Mouse (Mus musculus) lung, postnatal 0 days (tissue): ENCODE data around the gene Cox20. TPM values are rescaled to one million over a fixed set of nuclear protein-coding genes. Genes with fewer than 3 reads are reported as not detected.
"Not testable (repeated sequence)": the region's sequence is repeated elsewhere in the genome, so short reads cannot be mapped to it uniquely, and the experiment has no call there.

Experiments used
- ATAC-seq: fragments of 200-750 bp; cut with Nextera tagmentation; 2 replicates; pipeline ENCODE4 v1.8.0; 2017; ENCODE audit warnings: moderate library complexity
- DNase-seq: peaks from one replicate; pipeline ENCODE4 v3.0.0-alpha.2; 2016; ENCODE audit warnings: low spot score
- H3K27ac ChIP-seq: fragments of 300-500 bp; sonication (generic); 2 replicates; pipeline ENCODE4 v1.5.1; 2014; ENCODE audit warnings: antibody characterized with exemption, mild to moderate bottlenecking, low read length, mixed read lengths
- H3K27me3 ChIP-seq: fragments of 300-500 bp; sonication (generic); replicated peaks from 2 replicates; pipeline ENCODE4 v1.6.1; 2014; ENCODE audit warnings: low read length, mixed read lengths; ENCODE audit not compliant: insufficient read depth
- H3K36me3 ChIP-seq: fragments of 300-500 bp; sonication (generic); 2 replicates; pipeline ENCODE4 v1.6.1; 2014; ENCODE audit warnings: low read length, mixed read lengths; ENCODE audit not compliant: insufficient read depth
- H3K4me1 ChIP-seq: fragments of 300-500 bp; sonication (generic); 2 replicates; pipeline ENCODE4 v1.6.1; 2014; ENCODE audit warnings: antibody characterized with exemption, low read depth, low read length, mixed read lengths; ENCODE audit not compliant: insufficient read depth
- H3K4me2 ChIP-seq: fragments of 300-500 bp; sonication (generic); replicated peaks from 2 replicates; pipeline ENCODE4 v1.6.1; 2014; ENCODE audit warnings: low read depth, mild to moderate bottlenecking, low read length, moderate library complexity, mixed read lengths
- H3K4me3 ChIP-seq: fragments of 300-500 bp; sonication (generic); 2 replicates; pipeline ENCODE4 v1.5.1; 2014; ENCODE audit warnings: low read depth, low read length
- H3K9ac ChIP-seq: fragments of 300-500 bp; sonication (generic); replicated peaks from 2 replicates; pipeline ENCODE4 v1.6.1; 2014; ENCODE audit warnings: low read depth, mild to moderate bottlenecking
- H3K9me3 ChIP-seq: fragments of 300-500 bp; sonication (generic); 2 replicates; pipeline ENCODE4 v1.6.1; 2016; ENCODE audit warnings: low read length, mixed read lengths
- CTCF ChIP-seq: IDR thresholded peaks from 2 replicates; pipeline ENCODE4 v1.5.1; 2016; ENCODE audit warnings: antibody characterized with exemption, mild to moderate bottlenecking
- EP300 ChIP-seq: IDR thresholded peaks from 2 replicates; pipeline ENCODE4 v1.6.1; 2016; ENCODE audit warnings: antibody characterized with exemption, mild to moderate bottlenecking, control low read depth
- WGBS: fragments of 180-500 bp; shearing (Covaris S2); extraction: QIAGEN DNeasy Blood & Tissue Kit; methylation state at CpG from one replicate; pipeline ENCODE4 v1.1.7; 2014; 5-methylcytosine and 5-hydroxymethylcytosine counted together
- polyA plus RNA-seq: library from polyadenylated mRNA; unstranded; fragments of >200 nt; fragmentation: Nextera tagmentation; extraction: Ambion mirVana; gene quantifications from 2 replicates; pipeline ENCODE4 v1.2.1, GENCODE M21; 2015

Gene Cox20
- polyA plus RNA-seq = 87.1 and 94.8 TPM in 2 replicates

DNA sequence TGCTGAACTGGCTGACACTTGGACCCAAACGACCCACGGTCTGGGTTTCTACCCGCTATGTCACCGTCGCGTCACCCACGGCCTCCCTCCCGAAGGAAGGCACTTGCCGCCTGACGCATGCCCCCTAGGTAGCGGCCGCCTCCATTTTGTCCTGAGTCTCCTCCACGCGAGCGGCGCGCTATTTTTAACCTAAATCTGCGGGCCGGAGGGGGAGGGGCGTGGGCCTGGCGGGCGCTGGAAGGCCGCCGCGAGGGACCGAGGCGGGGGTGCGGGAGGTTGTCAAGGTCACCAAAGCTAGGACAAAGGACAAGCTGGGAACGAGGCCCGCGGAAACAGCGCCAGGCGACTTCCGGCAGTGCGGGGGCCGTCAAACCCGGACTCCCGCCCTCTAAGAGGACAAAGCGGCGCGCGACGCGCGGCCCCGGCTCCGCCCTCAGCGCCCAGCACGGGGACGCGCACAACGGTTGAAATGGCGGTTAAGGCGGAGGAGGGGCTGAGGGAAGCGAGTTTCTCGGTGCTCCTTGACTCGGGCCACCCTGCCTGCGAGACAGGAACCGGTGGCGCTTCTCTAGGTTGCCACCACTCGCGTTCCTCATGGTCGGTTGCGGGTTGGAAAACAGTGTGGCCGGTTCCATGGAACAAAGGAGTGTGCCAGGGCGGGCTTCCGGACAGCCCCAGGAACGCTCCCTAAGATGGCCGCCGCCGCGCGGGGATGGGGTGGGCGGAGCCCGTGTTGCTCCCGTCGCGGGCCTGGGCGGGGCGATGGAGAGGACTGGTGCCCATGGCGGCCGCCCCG is at the start of gene Cox20:
Gene Cox20 (plus strand): TSS at position 742 of the 796 bp plus-strand sequence.
- TF ChIP-seq EP300 (no peak), CTCF (peak; percentile 21)
- peak within 1 kb of the TSS; percentile 50 for H3K4me3 ChIP-seq
- peaks cover 9% of the 10 kb centered on the region; the same call in 1 of the 2 replicates for H3K4me1 ChIP-seq
- peak; percentile 94 for ATAC-seq
- H3K9me3 ChIP-seq = no peaks in the 10 kb centered on the region
- peak within 1 kb of the TSS; percentile 69 for H3K4me2 ChIP-seq
- 0 out of 2 replicates have a peak, but pooled peaks cover 6% of the 10 kb centered on the region for H3K36me3 ChIP-seq
- H3K9ac ChIP-seq = peak within 1 kb of the TSS; percentile 94
- 2% methylated on average over 73 of the region's 83 CpGs for WGBS
- no peaks in the 10 kb centered on the region for H3K27me3 ChIP-seq
- peak; percentile 97 for DNase-seq
- peak within 1 kb of the TSS; percentile 99 for H3K27ac ChIP-seq

DNA sequence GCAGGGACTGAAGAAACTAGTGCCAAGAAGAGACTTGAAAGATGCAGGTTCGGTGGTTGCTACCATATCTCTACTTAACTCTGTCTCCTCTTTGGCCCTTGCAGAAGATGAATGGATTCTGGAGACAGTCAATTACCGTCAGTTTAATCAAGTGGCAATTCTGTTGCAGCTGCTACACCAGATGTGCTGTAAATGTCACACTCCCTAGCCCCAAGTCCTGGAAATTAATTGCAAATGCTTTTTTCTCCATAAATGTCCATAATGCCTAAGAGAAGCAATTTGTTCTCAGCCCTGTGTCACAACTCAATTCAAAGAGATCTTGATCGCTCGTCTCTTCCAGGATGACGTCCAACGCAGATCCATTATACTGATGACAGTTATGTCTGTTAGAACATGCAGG is 48.3 kb upstream of the Cox20 start:
- no peak overlapping the region for H3K9ac ChIP-seq
- no peaks in the 10 kb centered on the region for H3K4me1 ChIP-seq
- no peaks in the 10 kb centered on the region for H3K9me3 ChIP-seq
- ATAC-seq (no peak), DNase-seq (no peak)
- no peaks in the 10 kb centered on the region for H3K27me3 ChIP-seq
- no peak overlapping the region for H3K27ac ChIP-seq
- TF ChIP-seq CTCF = no peak
- no peak for TF ChIP-seq EP300
- no peak overlapping the region for H3K4me2 ChIP-seq
- 63% methylated on average over 6 of the region's 6 CpGs for WGBS
- H3K36me3 ChIP-seq = no peaks in the 10 kb centered on the region
- no peak overlapping the region for H3K4me3 ChIP-seq

DNA sequence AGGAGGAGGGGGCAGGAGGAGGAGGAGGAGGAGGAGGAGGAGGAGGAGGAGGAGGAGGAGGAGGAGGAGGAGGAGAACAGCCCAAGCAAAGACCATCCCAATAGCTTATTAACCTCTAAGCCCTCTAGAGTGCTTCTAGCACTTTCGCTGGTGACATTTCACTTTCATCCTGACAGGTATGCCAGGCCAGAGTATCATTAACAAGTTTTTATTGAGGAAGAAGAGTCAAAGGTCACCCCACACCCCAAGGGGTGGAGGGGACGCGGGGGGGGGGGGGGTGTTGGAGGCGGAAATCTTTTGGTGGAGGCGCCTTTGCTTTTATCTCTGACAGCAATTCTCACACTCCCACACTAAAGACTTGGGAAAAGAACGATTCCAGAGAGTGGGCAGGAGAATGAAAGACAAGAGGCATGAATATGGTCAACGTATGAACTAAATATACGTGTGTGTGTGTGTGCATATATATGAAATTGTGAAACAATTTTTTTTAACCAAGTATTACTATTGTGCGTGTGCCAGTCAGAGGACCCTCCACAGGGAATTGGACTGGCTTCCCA is 43.7 kb upstream of the Cox20 start:
- Histone ChIP-seq H3K27me3 (no peaks in the 10 kb centered on the region), H3K4me2 (peak overlapping the region; percentile 93), H3K27ac (no peak overlapping the region), H3K9ac (no peak overlapping the region), H3K4me1 (no peaks in the 10 kb centered on the region), H3K9me3 (no peaks in the 10 kb centered on the region), H3K4me3 (no peak overlapping the region; the same call in 1 of the 2 replicates), H3K36me3 (no peaks in the 10 kb centered on the region)
- WGBS = 25% methylated on average over 9 of the region's 9 CpGs
- TF ChIP-seq EP300 (no peak), CTCF (no peak)
- DNase-seq (peak; percentile 6), ATAC-seq (no peak)

DNA sequence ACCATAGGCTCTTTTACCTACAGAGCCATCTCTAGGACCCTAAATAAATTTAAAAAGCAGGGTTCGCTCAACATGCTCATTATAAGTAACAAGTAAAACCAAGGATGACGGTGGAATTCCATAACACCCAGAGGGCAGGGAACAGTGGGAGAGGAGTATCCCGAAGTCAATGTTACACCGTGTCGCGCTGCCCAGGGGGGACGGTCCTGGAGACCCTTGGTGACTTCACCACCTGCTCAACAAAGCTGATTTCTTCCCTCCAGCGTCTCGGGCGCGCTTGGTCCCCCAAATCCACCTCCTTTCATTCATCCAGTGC is 43.2 kb upstream of the Cox20 start:
- H3K4me2 ChIP-seq = peak overlapping the region; percentile 93
- H3K4me3 ChIP-seq = peak overlapping the region; percentile 67
- no peaks in the 10 kb centered on the region for H3K36me3 ChIP-seq
- WGBS = 7% methylated on average over 11 of the region's 11 CpGs
- no peaks in the 10 kb centered on the region for H3K4me1 ChIP-seq
- no peaks in the 10 kb centered on the region for H3K9me3 ChIP-seq
- ATAC-seq (peak; percentile 10; the same call in 1 of the 2 replicates), DNase-seq (no peak)
- H3K9ac ChIP-seq = 0 out of 2 replicates have a peak overlapping the region, but pooled peaks have one; percentile 34
- no peaks in the 10 kb centered on the region for H3K27me3 ChIP-seq
- TF ChIP-seq EP300 (no peak), CTCF (no peak)
- H3K27ac ChIP-seq = no peak overlapping the region

DNA sequence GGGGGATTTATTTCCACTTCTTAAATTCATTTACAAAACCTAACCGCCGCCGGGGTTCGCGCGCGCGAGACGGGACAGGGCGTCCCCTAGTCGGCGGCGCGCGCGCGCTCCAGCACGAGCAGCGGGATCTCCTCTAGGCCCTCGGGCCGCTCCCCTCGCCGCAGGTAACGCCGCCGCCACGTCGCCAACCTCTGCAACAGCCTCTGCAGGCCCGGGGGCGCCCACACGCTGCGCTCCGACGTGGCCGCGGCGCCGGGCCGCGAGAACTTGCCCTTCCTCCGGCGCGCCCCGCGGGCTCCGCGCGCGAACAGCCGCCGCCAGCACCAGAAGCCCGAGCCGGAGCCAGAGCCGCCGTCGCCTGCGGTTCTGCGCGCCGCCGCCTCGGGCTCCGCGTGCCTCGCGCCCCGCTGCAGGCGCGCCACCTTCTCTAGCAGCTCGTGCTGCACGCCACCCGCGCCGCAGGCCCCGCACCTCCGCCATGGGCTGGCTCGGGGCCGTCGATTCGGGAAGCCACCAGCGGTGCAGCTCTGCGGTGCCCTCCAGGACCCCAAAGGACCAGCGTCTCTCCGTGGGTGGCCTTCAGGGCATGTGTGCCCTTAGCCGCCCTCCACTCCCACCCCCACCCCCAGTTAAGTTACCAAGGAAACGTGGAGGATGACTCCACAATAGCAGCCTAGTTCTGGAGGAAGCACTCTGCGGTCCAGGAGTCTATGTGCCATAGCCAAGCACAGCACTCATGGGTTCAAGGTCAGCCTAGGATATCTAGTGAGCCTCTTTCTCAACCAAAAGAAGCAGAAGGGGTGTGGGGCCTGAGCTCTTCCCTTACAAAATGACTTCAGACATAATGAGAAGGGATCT is 42.6 kb upstream of the Cox20 start:
- no peaks in the 10 kb centered on the region for H3K27me3 ChIP-seq
- DNase-seq = peak; percentile 79
- no peaks in the 10 kb centered on the region for H3K9me3 ChIP-seq
- H3K27ac ChIP-seq = no peak overlapping the region
- H3K4me2 ChIP-seq = peak overlapping the region; percentile 93
- H3K4me1 ChIP-seq = no peaks in the 10 kb centered on the region
- no peak for TF ChIP-seq EP300
- TF ChIP-seq CTCF = no peak
- ATAC-seq = peak; percentile 86
- H3K4me3 ChIP-seq = peak overlapping the region; percentile 67
- WGBS = under 1% methylated on average over 54 of the region's 87 CpGs
- H3K36me3 ChIP-seq = no peaks in the 10 kb centered on the region
- H3K9ac ChIP-seq = 0 out of 2 replicates have a peak overlapping the region, but pooled peaks have one; percentile 34

DNA sequence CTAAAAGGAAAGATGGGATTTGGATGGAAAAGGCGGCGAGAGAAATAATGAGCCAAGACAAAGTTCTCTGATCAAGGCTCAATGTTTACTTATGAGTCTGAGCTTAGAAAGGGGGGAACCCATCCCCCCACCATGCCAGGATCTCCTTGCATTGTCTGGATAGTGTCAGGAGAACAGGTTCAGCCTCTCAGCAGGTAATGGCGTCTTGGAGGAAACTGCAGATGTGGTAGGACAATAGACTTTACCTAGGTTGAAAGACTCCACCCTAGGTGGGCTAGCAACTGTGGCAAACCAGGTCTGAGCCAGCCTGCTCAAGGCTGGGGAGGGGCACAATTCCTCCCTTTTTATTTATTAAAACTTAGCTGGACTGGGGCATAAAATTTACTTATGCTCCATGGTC is 35.6 kb upstream of the Cox20 start:
- not testable (repeated sequence) for H3K4me2 ChIP-seq, DNase-seq, H3K27me3 ChIP-seq, H3K9me3 ChIP-seq, H3K27ac ChIP-seq, H3K4me1 ChIP-seq, H3K9ac ChIP-seq, H3K36me3 ChIP-seq, H3K4me3 ChIP-seq, ATAC-seq
- 91% methylated on average over 3 of the region's 3 CpGs for WGBS
